Mouse (Mus musculus) stomach, embryonic 15.5 days (tissue): ENCODE measurements around the gene Plxna4. TPM values are rescaled to one million over a fixed set of nuclear protein-coding genes. Genes with fewer than 3 reads are reported as not detected.

Experiments used
- ATAC-seq: fragments of 200-750 bp; cut with Nextera tagmentation; 2 replicates; pipeline ENCODE4 v1.8.0; 2017; ENCODE audit warnings: low read depth, moderate number of reproducible peaks, moderate TSS enrichment; ENCODE audit not compliant: insufficient read depth, low FRiP score
- H3K27ac ChIP-seq: fragments of 300-500 bp; sonication (generic); 2 replicates; pipeline ENCODE4 v1.5.1; 2015; ENCODE audit warnings: mild to moderate bottlenecking, inconsistent platforms
- H3K27me3 ChIP-seq: fragments of 300-500 bp; sonication (generic); replicated peaks from 2 replicates; pipeline ENCODE4 v1.6.1; 2015; ENCODE audit warnings: inconsistent platforms
- H3K36me3 ChIP-seq: fragments of 300-500 bp; sonication (generic); 2 replicates; pipeline ENCODE4 v1.6.1; 2015; ENCODE audit warnings: inconsistent platforms
- H3K4me1 ChIP-seq: fragments of 300-500 bp; sonication (generic); 2 replicates; pipeline ENCODE4 v1.6.1; 2015; ENCODE audit warnings: inconsistent platforms
- H3K4me2 ChIP-seq: fragments of 300-500 bp; sonication (generic); 2 replicates; pipeline ENCODE4 v1.6.1; 2015; ENCODE audit warnings: mild to moderate bottlenecking, inconsistent platforms
- H3K4me3 ChIP-seq: fragments of 300-500 bp; sonication (generic); replicated peaks from 2 replicates; pipeline ENCODE4 v1.5.1; 2015; ENCODE audit warnings: inconsistent platforms
- H3K9ac ChIP-seq: fragments of 300-500 bp; sonication (generic); 2 replicates; pipeline ENCODE4 v1.6.1; 2015; ENCODE audit warnings: inconsistent platforms
- H3K9me3 ChIP-seq: fragments of 300-500 bp; sonication (generic); 2 replicates; pipeline ENCODE4 v1.6.1; 2016; ENCODE audit warnings: inconsistent platforms
- WGBS: fragments of 180-500 bp; shearing (Covaris S2); methylation state at CpG from one replicate; pipeline ENCODE4 v1.1.7; 2015; 5-methylcytosine and 5-hydroxymethylcytosine counted together
- polyA plus RNA-seq: library from polyadenylated mRNA; unstranded; fragments of >200 nt; fragmentation: Nextera tagmentation; extraction: Ambion mirVana; gene quantifications from 2 replicates; pipeline ENCODE4 v1.2.1, GENCODE M21; 2015

Gene Plxna4
- polyA plus RNA-seq, 1 experiment from 2014 or later = 2.3 TPM

GRCm38 (mm10) chr6:32437219-32437618, 150.8 kb downstream of the Plxna4 start:
- no peak for ATAC-seq
- H3K4me3 ChIP-seq = no peak overlapping the region
- H3K36me3 ChIP-seq = no peaks in the 10 kb centered on the region
- H3K27ac ChIP-seq = no peak overlapping the region
- 70% methylated on average over 6 of the region's 6 CpGs for WGBS
- no peaks in the 10 kb centered on the region for H3K27me3 ChIP-seq
- H3K9ac ChIP-seq = no peak overlapping the region
- H3K4me1 ChIP-seq = no peaks in the 10 kb centered on the region
- H3K4me2 ChIP-seq = no peak overlapping the region
- no peaks in the 10 kb centered on the region for H3K9me3 ChIP-seq

GRCm38 (mm10) chr6:32423124-32423523, 164.9 kb downstream of the Plxna4 start:
- H3K9me3 ChIP-seq = no peaks in the 10 kb centered on the region
- no peak overlapping the region for H3K27ac ChIP-seq
- H3K4me2 ChIP-seq = no peak overlapping the region
- 53% methylated on average over 2 of the region's 2 CpGs for WGBS
- no peaks in the 10 kb centered on the region for H3K4me1 ChIP-seq
- H3K36me3 ChIP-seq = no peaks in the 10 kb centered on the region
- H3K4me3 ChIP-seq = no peak overlapping the region
- no peaks in the 10 kb centered on the region for H3K27me3 ChIP-seq
- no peak for ATAC-seq
- no peak overlapping the region for H3K9ac ChIP-seq

- H3K27ac ChIP-seq = no peak overlapping the region
- WGBS = 70% methylated on average over 3 of the region's 3 CpGs
Observed at GRCm38 (mm10) chr6:32420610-32421009, 167.4 kb downstream of the Plxna4 start.

GRCm38 (mm10) chr6:32417351-32417750, 170.6 kb downstream of the Plxna4 start:
- no peak for ATAC-seq
- Histone ChIP-seq H3K4me3 (no peak overlapping the region), H3K9me3 (no peaks in the 10 kb centered on the region), H3K27me3 (no peaks in the 10 kb centered on the region), H3K4me2 (no peak overlapping the region), H3K27ac (no peak overlapping the region), H3K9ac (no peak overlapping the region), H3K36me3 (no peaks in the 10 kb centered on the region), H3K4me1 (no peaks in the 10 kb centered on the region)
- 66% methylated on average over 4 of the region's 4 CpGs for WGBS

More at GRCm38 (mm10) chr6:32420610-32421009, 167.4 kb downstream of the Plxna4 start:
- no peak overlapping the region for H3K4me2 ChIP-seq
- H3K4me1 ChIP-seq = no peaks in the 10 kb centered on the region
- H3K36me3 ChIP-seq = no peaks in the 10 kb centered on the region
- no peak for ATAC-seq
- no peak overlapping the region for H3K4me3 ChIP-seq
- H3K27me3 ChIP-seq = no peaks in the 10 kb centered on the region
- H3K9ac ChIP-seq = no peak overlapping the region
- no peaks in the 10 kb centered on the region for H3K9me3 ChIP-seq

- WGBS = 57% methylated on average over 5 of the region's 5 CpGs
- Histone ChIP-seq H3K27me3 (no peaks in the 10 kb centered on the region), H3K27ac (no peak overlapping the region), H3K4me2 (no peak overlapping the region), H3K9me3 (no peaks in the 10 kb centered on the region), H3K36me3 (no peaks in the 10 kb centered on the region), H3K4me1 (no peaks in the 10 kb centered on the region), H3K4me3 (no peak overlapping the region), H3K9ac (no peak overlapping the region)
- no peak for ATAC-seq
Observed at GRCm38 (mm10) chr6:32411325-32411724, 176.7 kb downstream of the Plxna4 start.

- 20% methylated on average over 1 of the region's 1 CpGs for WGBS
Observed at GRCm38 (mm10) chr6:32409625-32410024, 178.4 kb downstream of the Plxna4 start.

GRCm38 (mm10) chr6:32407574-32408185, 180.3 kb downstream of the Plxna4 start:
- Histone ChIP-seq H3K9me3 (no peaks in the 10 kb centered on the region), H3K27me3 (no peaks in the 10 kb centered on the region), H3K4me1 (no peaks in the 10 kb centered on the region), H3K36me3 (no peaks in the 10 kb centered on the region), H3K9ac (no peak overlapping the region), H3K4me2 (no peak overlapping the region), H3K4me3 (no peak overlapping the region), H3K27ac (no peak overlapping the region)
- no peak for ATAC-seq
- WGBS = 36% methylated on average over 8 of the region's 8 CpGs

More at GRCm38 (mm10) chr6:32409625-32410024, 178.4 kb downstream of the Plxna4 start:
- Histone ChIP-seq H3K27me3 (no peaks in the 10 kb centered on the region), H3K9me3 (no peaks in the 10 kb centered on the region), H3K4me2 (no peak overlapping the region), H3K4me1 (no peaks in the 10 kb centered on the region), H3K36me3 (no peaks in the 10 kb centered on the region), H3K27ac (no peak overlapping the region), H3K4me3 (no peak overlapping the region), H3K9ac (no peak overlapping the region)
- ATAC-seq = no peak

GRCm38 (mm10) chr6:32406316-32407095, 181.5 kb downstream of the Plxna4 start:
- no peak overlapping the region for H3K27ac ChIP-seq
- 89% methylated on average over 20 of the region's 20 CpGs for WGBS
- no peak for ATAC-seq
- no peaks in the 10 kb centered on the region for H3K9me3 ChIP-seq
- H3K4me1 ChIP-seq = no peaks in the 10 kb centered on the region
- H3K36me3 ChIP-seq = no peaks in the 10 kb centered on the region
- no peak overlapping the region for H3K9ac ChIP-seq
- no peaks in the 10 kb centered on the region for H3K27me3 ChIP-seq
- no peak overlapping the region for H3K4me3 ChIP-seq
- H3K4me2 ChIP-seq = no peak overlapping the region

GRCm38 (mm10) chr6:32402560-32403235, 185.3 kb downstream of the Plxna4 start:
- no peak for ATAC-seq
- Histone ChIP-seq H3K4me3 (no peak overlapping the region), H3K36me3 (no peaks in the 10 kb centered on the region), H3K4me1 (no peaks in the 10 kb centered on the region), H3K9me3 (no peaks in the 10 kb centered on the region), H3K27me3 (no peaks in the 10 kb centered on the region), H3K4me2 (no peak overlapping the region), H3K27ac (no peak overlapping the region), H3K9ac (no peak overlapping the region)
- WGBS = 64% methylated on average over 3 of the region's 3 CpGs

- Histone ChIP-seq H3K9me3 (no peaks in the 10 kb centered on the region), H3K27me3 (no peaks in the 10 kb centered on the region), H3K4me3 (no peak overlapping the region), H3K27ac (no peak overlapping the region), H3K36me3 (no peaks in the 10 kb centered on the region), H3K9ac (no peak overlapping the region), H3K4me1 (peaks cover 6% of the 10 kb centered on the region), H3K4me2 (no peak overlapping the region)
- ATAC-seq = no peak
- 82% methylated on average over 3 of the region's 3 CpGs for WGBS
Observed at GRCm38 (mm10) chr6:32398261-32398660, 189.7 kb downstream of the Plxna4 start.

- Histone ChIP-seq H3K36me3 (no peaks in the 10 kb centered on the region), H3K9me3 (no peaks in the 10 kb centered on the region), H3K4me1 (peaks cover 6% of the 10 kb centered on the region), H3K27me3 (no peaks in the 10 kb centered on the region), H3K4me3 (no peak overlapping the region), H3K4me2 (no peak overlapping the region), H3K27ac (0 out of 2 replicates have a peak overlapping the region, but pooled peaks have one; percentile 28), H3K9ac (no peak overlapping the region)
- WGBS = 35% methylated on average over 6 of the region's 6 CpGs
- peak; percentile 69; the same call in 1 of the 2 replicates for ATAC-seq
Observed at GRCm38 (mm10) chr6:32397133-32397730, 190.8 kb downstream of the Plxna4 start.

GRCm38 (mm10) chr6:32395415-32395814, 192.6 kb downstream of the Plxna4 start:
- Histone ChIP-seq H3K9me3 (no peaks in the 10 kb centered on the region), H3K4me2 (no peak overlapping the region), H3K9ac (no peak overlapping the region), H3K36me3 (no peaks in the 10 kb centered on the region), H3K27ac (no peak overlapping the region), H3K4me1 (peaks cover 6% of the 10 kb centered on the region), H3K27me3 (no peaks in the 10 kb centered on the region), H3K4me3 (no peak overlapping the region)
- ATAC-seq = no peak
- 91% methylated on average over 9 of the region's 9 CpGs for WGBS
